8 mouse cellular contexts compared by ENCODE assay signal in the genomic region with DNA sequence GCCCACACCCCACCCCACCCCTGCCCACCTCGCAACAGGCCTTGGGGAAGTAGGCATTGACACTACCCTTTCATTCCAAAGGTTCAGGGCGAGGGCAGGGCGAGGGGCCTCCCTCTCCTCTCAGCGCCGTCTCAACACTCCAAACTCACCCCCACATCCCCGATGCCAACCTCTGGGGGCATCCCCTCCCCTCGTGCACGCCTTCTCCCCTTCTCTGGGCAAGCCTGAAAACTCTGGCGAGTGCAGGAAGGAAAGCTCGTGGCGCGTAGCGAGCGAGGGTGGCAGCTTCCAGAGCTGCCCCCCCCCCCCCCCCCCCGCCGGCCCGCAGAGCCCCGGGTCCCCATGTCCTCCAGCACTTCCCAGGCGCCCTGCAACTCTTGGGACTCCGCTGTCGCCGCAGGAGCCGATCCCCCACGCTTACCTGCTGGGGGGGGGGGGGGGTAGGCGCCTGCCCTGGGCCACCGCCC. TPM values are rescaled to one million over a fixed set of nuclear protein-coding genes. Genes with fewer than 3 reads are reported as not detected.
A peak's percentile ranks its signal among the peaks of the same experiment; 100 is the strongest.
DNase-seq lines count a peak whose midpoint lies in the region; ATAC-seq and TF ChIP-seq lines count a peak whose summit lies in the region.

No protein-coding gene starts in this region.

- peak overlapping the region; percentile 91 for H3K4me2 ChIP-seq in heart, embryonic 12.5 days
- peak overlapping the region; percentile 74 for H3K4me2 ChIP-seq in midbrain, embryonic 15.5 days

- no peaks in the 10 kb centered on the region for H3K36me3 ChIP-seq in kidney, adult 2 months (ENCODE audit: control insufficient read depth, insufficient read depth, low read length)
- H3K36me3 ChIP-seq in heart, embryonic 12.5 days, result peaks cover 14% of the 10 kb centered on the region
- H3K36me3 ChIP-seq in midbrain, embryonic 15.5 days (replicated peaks), result peaks cover 5% of the 10 kb centered on the region; the same call in 1 of the 2 replicates

- H3K27me3 ChIP-seq in kidney, adult 2 months (replicated peaks; ENCODE audit: control insufficient read depth, insufficient read depth, low read length), result no peaks in the 10 kb centered on the region
- H3K27me3 ChIP-seq in heart, embryonic 12.5 days (replicated peaks), result no peaks in the 10 kb centered on the region
- H3K27me3 ChIP-seq in midbrain, embryonic 15.5 days (replicated peaks), result no peaks in the 10 kb centered on the region

- under 1% methylated on average over 10 of the region's 26 CpGs for WGBS in kidney, adult 2 months
- 1% methylated on average over 13 of the region's 26 CpGs for WGBS in heart, embryonic 12.5 days
- 0% methylated on average over 9 of the region's 26 CpGs for WGBS in midbrain, embryonic 15.5 days

- no peak for TF ChIP-seq POLR2A in kidney, adult 2 months (IDR thresholded peaks at IDR 0.05; ENCODE audit: low read depth, low read length)
- no peak for TF ChIP-seq POLR2A in brain, embryonic 14.5 days (IDR thresholded peaks at IDR 0.05; ENCODE audit: borderline replicate concordance, extremely low read depth, insufficient read depth, insufficient read length, poor library complexity, severe bottlenecking)

- H3K9me3 ChIP-seq in heart, embryonic 12.5 days (replicated peaks), result no peaks in the 10 kb centered on the region
- H3K9me3 ChIP-seq in midbrain, embryonic 15.5 days, result no peaks in the 10 kb centered on the region

- ATAC-seq in heart, embryonic 12.5 days (ENCODE audit: insufficient number of reproducible peaks, low FRiP score), result 0 out of 2 replicates have a peak, but pooled peaks have one; percentile 1
- peak; percentile 50; the same call in 1 of the 2 replicates for ATAC-seq in midbrain, embryonic 15.5 days (replicated peaks)

- peak; percentile 36 for DNase-seq in kidney, adult 2 months
- DNase-seq in kidney, adult 18-20 months, result no peak
- peak; percentile 29 for DNase-seq in brain, embryonic 14.5 days (ENCODE audit: low read depth)
- DNase-seq in kidney, postnatal 4 days, result peak; percentile 51 to 70
- DNase-seq in urinary bladder, postnatal 10 days (ENCODE audit: low spot score), result no peak
- DNase-seq in layer of hippocampus, adult 18-20 months (ENCODE audit: low spot score in 2 of 2), result no peak

- peaks cover 4% of the 10 kb centered on the region; the same call in 1 of the 2 replicates for H3K4me1 ChIP-seq in kidney, adult 2 months (ENCODE audit: control insufficient read depth, insufficient read depth, low read length)
- peaks cover 36% of the 10 kb centered on the region for H3K4me1 ChIP-seq in heart, embryonic 12.5 days (replicated peaks)
- peaks cover 37% of the 10 kb centered on the region for H3K4me1 ChIP-seq in midbrain, embryonic 15.5 days

- no peak for TF ChIP-seq CTCF in kidney, adult 2 months (conservative IDR thresholded peaks at IDR 0.05; ENCODE audit: insufficient read depth, insufficient read length, low read depth, low read length)
- no peak for TF ChIP-seq CTCF in brain, embryonic 14.5 days (IDR thresholded peaks at IDR 0.05; ENCODE audit: borderline replicate concordance, extremely low read depth, insufficient read depth, insufficient read length)

- peak overlapping the region; percentile 92 for H3K4me3 ChIP-seq in kidney, adult 2 months (ENCODE audit: insufficient read depth, low read depth, low read length)
- H3K4me3 ChIP-seq in heart, embryonic 12.5 days, result peak overlapping the region; percentile 94
- H3K4me3 ChIP-seq in midbrain, embryonic 15.5 days, result peak overlapping the region; percentile 87

- H3K27ac ChIP-seq in kidney, adult 2 months (ENCODE audit: insufficient read depth, low read depth, low read length), result peak overlapping the region; percentile 84
- peak overlapping the region; percentile 99 for H3K27ac ChIP-seq in heart, embryonic 12.5 days (ENCODE audit: poor library complexity, severe bottlenecking)
- H3K27ac ChIP-seq in midbrain, embryonic 15.5 days, result peak overlapping the region; percentile 86

- peak overlapping the region; percentile 100 for H3K9ac ChIP-seq in heart, embryonic 12.5 days
- peak overlapping the region; percentile 86 for H3K9ac ChIP-seq in midbrain, embryonic 15.5 days

RNA-seq across cellular contexts. Expression of a gene that starts 1.1 kb away (rescaled TPM):
- polyA plus RNA-seq in kidney, adult 2 months (2012; rRNA removed), result 98.7 and 104 TPM in 2 replicates
- 38.3 and 50.2 TPM in 2 replicates for polyA plus RNA-seq in brain, embryonic 14.5 days (2012; rRNA removed)
- polyA plus RNA-seq in heart, embryonic 12.5 days (2016; fragmentation: Nextera tagmentation; extraction: Ambion mirVana), result 46.7 and 46.8 TPM in 2 replicates
- polyA plus RNA-seq in midbrain, embryonic 15.5 days (2015; fragmentation: Nextera tagmentation; extraction: Ambion mirVana), result 14.0 and 15.2 TPM in 2 replicates
- 10 to 100 TPM; 46.5 to 48.2 TPM for total RNA-seq in layer of hippocampus, adult 18-20 months (2021)

RNA-seq across cellular contexts. Expression of a gene that starts 21.8 kb away (rescaled TPM):
- polyA plus RNA-seq in kidney, adult 2 months (2012; rRNA removed), result 20.2 and 21.7 TPM in 2 replicates
- 287 and 323 TPM in 2 replicates for polyA plus RNA-seq in brain, embryonic 14.5 days (2012; rRNA removed)
- 9.5 and 10.3 TPM in 2 replicates for polyA plus RNA-seq in heart, embryonic 12.5 days (2016; fragmentation: Nextera tagmentation; extraction: Ambion mirVana)
- polyA plus RNA-seq in midbrain, embryonic 15.5 days (2015; fragmentation: Nextera tagmentation; extraction: Ambion mirVana), result 199 and 201 TPM in 2 replicates
- total RNA-seq in layer of hippocampus, adult 18-20 months (2021), result 100 to 1,000 TPM; 217 to 222 TPM

RNA-seq across cellular contexts. Expression of a gene that starts 38.0 kb away (rescaled TPM):
- polyA plus RNA-seq in kidney, adult 2 months (2012; rRNA removed), result 1.0 and 1.1 TPM in 2 replicates
- not detected in 2 replicates for polyA plus RNA-seq in brain, embryonic 14.5 days (2012; rRNA removed)
- polyA plus RNA-seq in heart, embryonic 12.5 days (2016; fragmentation: Nextera tagmentation; extraction: Ambion mirVana), result not detected in 2 replicates
- 0.44 and 0.46 TPM in 2 replicates for polyA plus RNA-seq in midbrain, embryonic 15.5 days (2015; fragmentation: Nextera tagmentation; extraction: Ambion mirVana)
- total RNA-seq in layer of hippocampus, adult 18-20 months (2021), result not detected

RNA-seq across cellular contexts. Expression of a gene that starts 38.1 kb away (rescaled TPM):
- polyA plus RNA-seq in kidney, adult 2 months (2012; rRNA removed), result 10.0 and 11.0 TPM in 2 replicates
- 25.5 and 29.5 TPM in 2 replicates for polyA plus RNA-seq in brain, embryonic 14.5 days (2012; rRNA removed)
- polyA plus RNA-seq in heart, embryonic 12.5 days (2016; fragmentation: Nextera tagmentation; extraction: Ambion mirVana), result 37.9 and 39.5 TPM in 2 replicates
- polyA plus RNA-seq in midbrain, embryonic 15.5 days (2015; fragmentation: Nextera tagmentation; extraction: Ambion mirVana), result 71.7 and 72.6 TPM in 2 replicates
- 10 to 100 TPM; 39.6 to 43.9 TPM for total RNA-seq in layer of hippocampus, adult 18-20 months (2021)

RNA-seq across cellular contexts. Expression of a gene that starts 53.9 kb away (rescaled TPM):
- 23.8 and 24.4 TPM in 2 replicates for polyA plus RNA-seq in kidney, adult 2 months (2012; rRNA removed)
- polyA plus RNA-seq in brain, embryonic 14.5 days (2012; rRNA removed), result 38.9 and 55.6 TPM in 2 replicates
- polyA plus RNA-seq in heart, embryonic 12.5 days (2016; fragmentation: Nextera tagmentation; extraction: Ambion mirVana), result 15.0 and 16.4 TPM in 2 replicates
- 22.0 and 26.4 TPM in 2 replicates for polyA plus RNA-seq in midbrain, embryonic 15.5 days (2015; fragmentation: Nextera tagmentation; extraction: Ambion mirVana)
- 100 to 1,000 TPM in 1 of 2 experiments, 10 to 100 TPM in 1; 89.8 to 108 TPM for total RNA-seq in layer of hippocampus, adult 18-20 months (2021)

Comparison
In these comparisons a context has a peak if more than half of its experiments do, and no peak if none do; other contexts are left out.
1. DNase-seq: peak in kidney, adult 2 months (single experiment), brain, embryonic 14.5 days (single experiment) and kidney, postnatal 4 days (2 of 2); none in kidney, adult 18-20 months (single experiment), urinary bladder, postnatal 10 days (single experiment) and layer of hippocampus, adult 18-20 months (0 of 2).
2. Peak in every context shown above with its lines, with median percentiles within 50 percentile points of each other: H3K27ac ChIP-seq and H3K4me3 ChIP-seq.